Mouse (Mus musculus): Measurements from ENCODE around the gene Sh2d1b2.

GRCm38 (mm10) chr1:170255560-170255910, 23.0 kb downstream of the Sh2d1b2 start:
- TF ChIP-seq CTCF (IDR thresholded peaks at IDR 0.05) (no peak), POLR2A (IDR thresholded peaks at IDR 0.05; ENCODE audit: insufficient read depth, low read depth, low read length) (peak; percentile 70)
